ENCODE assay signal across 12 mouse cellular contexts in genomic region chr3:122269986-122270385, GRCm38 (mm10). TPM values are rescaled to one million over a fixed set of nuclear protein-coding genes. Genes with fewer than 3 reads are reported as not detected.
DNase-seq lines count a peak whose midpoint lies in the region; ATAC-seq and TF ChIP-seq lines count a peak whose summit lies in the region.
"Had no signal": no experiment of that assay in that cellular context is flagged by ENCODE, and none has a peak within 500 bp of the region (broad histone marks: within the 10 kb centered on the region; RNA-seq: fewer than 3 reads in every experiment).

No protein-coding gene starts in this region.

- CTCF ChIA-PET in Patski (lab: Charles Lee): interaction anchor here (1.1 to 4.2 kb wide), 6 partner anchors 12 to 100 kb away, joined by 3 to 15 read pairs (median 6); no protein-coding TSS in a partner anchor

- no peak for DNase-seq in kidney, postnatal 0 days (ENCODE audit: low spot score)
- DNase-seq in kidney, adult 2 months: no peak
- peak; percentile 30 for DNase-seq in retina, postnatal 1 day
- DNase-seq in retina, embryonic 14.5 days (ENCODE audit: low spot score): no peak
- no peak for DNase-seq in Patski (ENCODE audit: low read depth, low spot score)
- no peak for DNase-seq in urinary bladder, postnatal 14 days (ENCODE audit: low spot score)
- DNase-seq: heart, postnatal 14 days had no signal

- POLR2A ChIA-PET in Patski (lab: Charles Lee): interaction anchor here (0.8 kb wide), 1 partner anchor 72 kb away, joined by 3 read pairs; no protein-coding TSS in a partner anchor

- H3K9me3 ChIP-seq in kidney, postnatal 0 days (replicated peaks; ENCODE audit: low read length): no peaks in the 10 kb centered on the region
- H3K9me3 ChIP-seq: kidney, embryonic 15.5 days; midbrain, embryonic 12.5 days had no signal

- H3K36me3 ChIP-seq in kidney, postnatal 0 days (ENCODE audit: insufficient read depth, low read length): peaks cover 8% of the 10 kb centered on the region; the same call in 1 of the 2 replicates
- H3K36me3 ChIP-seq in kidney, adult 2 months (ENCODE audit: control insufficient read depth, insufficient read depth, low read length): peaks cover 3% of the 10 kb centered on the region

- H3K27ac ChIP-seq in kidney, postnatal 0 days: no peak overlapping the region
- no peak overlapping the region for H3K27ac ChIP-seq in kidney, adult 2 months (ENCODE audit: insufficient read depth, low read depth, low read length)
- H3K27ac ChIP-seq: kidney, embryonic 15.5 days; midbrain, embryonic 12.5 days had no signal

- no peak for ATAC-seq in kidney, postnatal 0 days (replicated peaks; ENCODE audit: low FRiP score, low read depth)
- no peak for ATAC-seq in Patski
- ATAC-seq in megakaryocyte, adult 5-6 weeks (ENCODE audit: poor library complexity, severe bottlenecking): no peak
- ATAC-seq: forebrain, embryonic 16.5 days had no signal

- 0 out of 2 replicates have a peak, but pooled peaks cover 1% of the 10 kb centered on the region for H3K4me1 ChIP-seq in kidney, postnatal 0 days (replicated peaks; ENCODE audit: insufficient read depth, low read length)
- H3K4me1 ChIP-seq in kidney, adult 2 months (ENCODE audit: control insufficient read depth, insufficient read depth, low read length): 0 out of 2 replicates have a peak, but pooled peaks cover under 1% of the 10 kb centered on the region

- WGBS in kidney, postnatal 0 days: 72% methylated on average over 5 of the region's 5 CpGs
- 75% methylated on average over 5 of the region's 5 CpGs for WGBS in kidney, adult 2 months

- in situ Hi-C loops in Patski (cut with MboI; ENCODE audit: low pct_unique_long_range_greater_than_20kb): loop anchor here (25.0 kb wide), 1 partner anchor 108 kb away; no protein-coding TSS in a partner anchor

- H3K9ac ChIP-seq in kidney, postnatal 0 days (ENCODE audit: low read depth, low read length): no peak overlapping the region
- H3K9ac ChIP-seq: kidney, embryonic 15.5 days; midbrain, embryonic 12.5 days had no signal

- peak; percentile 47 for TF ChIP-seq CTCF in kidney, postnatal 0 days (IDR thresholded peaks at IDR 0.05; ENCODE audit: low read depth)
- TF ChIP-seq CTCF in kidney, adult 2 months (conservative IDR thresholded peaks at IDR 0.05; ENCODE audit: insufficient read depth, insufficient read length, low read depth, low read length): no peak
- TF ChIP-seq CTCF in Patski (IDR thresholded peaks at IDR 0.05): peak; percentile 73

- H3K4me2 ChIP-seq in kidney, postnatal 0 days (ENCODE audit: low read length): no peak overlapping the region
- H3K4me2 ChIP-seq: kidney, embryonic 15.5 days; midbrain, embryonic 12.5 days had no signal

- TF ChIP-seq POLR2A in kidney, adult 2 months (IDR thresholded peaks at IDR 0.05; ENCODE audit: low read depth, low read length): no peak

- H3K4me3 ChIP-seq in kidney, postnatal 0 days (replicated peaks; ENCODE audit: low read depth, low read length): no peak overlapping the region
- no peak overlapping the region for H3K4me3 ChIP-seq in kidney, adult 2 months (ENCODE audit: insufficient read depth, low read depth, low read length)
- H3K4me3 ChIP-seq: erythroblast, embryonic 14.5 days; kidney, embryonic 15.5 days; midbrain, embryonic 12.5 days had no signal

- H3K27me3 ChIP-seq in kidney, postnatal 0 days (ENCODE audit: insufficient read depth, low read length): no peaks in the 10 kb centered on the region
- H3K27me3 ChIP-seq in kidney, adult 2 months (replicated peaks; ENCODE audit: control insufficient read depth, insufficient read depth, low read length): no peaks in the 10 kb centered on the region
- H3K27me3 ChIP-seq in Patski: no peaks in the 10 kb centered on the region
- H3K27me3 ChIP-seq: kidney, embryonic 15.5 days; midbrain, embryonic 12.5 days had no signal

RNA-seq across cellular contexts. Expression of gene Dnttip2, which starts 4.2 kb away (rescaled TPM):
- 60.4 and 62.2 TPM in 2 replicates for polyA plus RNA-seq in kidney, postnatal 0 days (2015; fragmentation: Nextera tagmentation; extraction: Ambion mirVana)
- 6.6 and 7.9 TPM in 2 replicates for polyA plus RNA-seq in kidney, adult 2 months (2012; rRNA removed)
- polyA plus RNA-seq in Patski (2021): 93.6 TPM
- total RNA-seq in megakaryocyte, adult 5-6 weeks (2015): 65.3 and 76.9 TPM in 2 replicates
- total RNA-seq in megakaryocyte, adult 5-6 weeks (2017): 81.9 and 94.7 TPM in 2 replicates

RNA-seq across cellular contexts. Expression of gene Bcar3, which starts 23.9 kb away (rescaled TPM):
- polyA plus RNA-seq in kidney, postnatal 0 days (2015; fragmentation: Nextera tagmentation; extraction: Ambion mirVana): 18.8 and 20.7 TPM in 2 replicates
- 41.3 and 45.1 TPM in 2 replicates for polyA plus RNA-seq in kidney, adult 2 months (2012; rRNA removed)
- polyA plus RNA-seq in Patski (2021): 24.9 TPM
- total RNA-seq in megakaryocyte, adult 5-6 weeks (2015): 0.46 and 1.2 TPM in 2 replicates
- 1.2 and 2.0 TPM in 2 replicates for total RNA-seq in megakaryocyte, adult 5-6 weeks (2017)
- polyA plus RNA-seq: erythroblast, embryonic 14.5 days had no signal

RNA-seq across cellular contexts. Expression of gene Gclm, which starts 24.6 kb away (rescaled TPM):
- polyA plus RNA-seq in kidney, postnatal 0 days (2015; fragmentation: Nextera tagmentation; extraction: Ambion mirVana): 238 and 242 TPM in 2 replicates
- 227 and 313 TPM in 2 replicates for polyA plus RNA-seq in kidney, adult 2 months (2012; rRNA removed)
- polyA plus RNA-seq in Patski (2021): 459 TPM
- total RNA-seq in megakaryocyte, adult 5-6 weeks (2015): 59.2 and 67.7 TPM in 2 replicates
- 20.2 and 28.8 TPM in 2 replicates for total RNA-seq in megakaryocyte, adult 5-6 weeks (2017)
